Mouse (Mus musculus) right cerebral cortex, postnatal 4 days (tissue): Measurements from ENCODE around the gene Vps26c.
"Not testable (repeated sequence)": the region's sequence is repeated elsewhere in the genome, so short reads cannot be mapped to it uniquely, and the experiment has no call there.

Experiments used
- DNase-seq: peaks from one replicate; pipeline ENCODE4 v3.0.0-alpha.2; 2022

The Vps26c gene

GRCm38 (mm10) chr16:94487341-94487740 lies 39.3 kb downstream of the Vps26c start:
- no peak for DNase-seq

GRCm38 (mm10) chr16:94484752-94485535 lies 41.7 kb downstream of the Vps26c start:
- DNase-seq, result no peak

- peak; percentile 46 for DNase-seq
These were observed 53.4 kb downstream of the Vps26c start for GRCm38 (mm10) chr16:94473086-94473822.

GRCm38 (mm10) chr16:94472515-94472951 lies 54.1 kb downstream of the Vps26c start:
- DNase-seq, result peak; percentile 68

GRCm38 (mm10) chr16:94468391-94468790 lies 58.2 kb downstream of the Vps26c start:
- DNase-seq, result no peak

- DNase-seq, result no peak
These were observed 59.1 kb downstream of the Vps26c start for GRCm38 (mm10) chr16:94467337-94468055.

GRCm38 (mm10) chr16:94466317-94466716 lies 60.3 kb downstream of the Vps26c start:
- not testable (repeated sequence) for DNase-seq

- DNase-seq, result no peak
These were observed 60.7 kb downstream of the Vps26c start for GRCm38 (mm10) chr16:94465900-94466299.

- no peak for DNase-seq
These were observed 62.6 kb downstream of the Vps26c start for GRCm38 (mm10) chr16:94464067-94464466.

GRCm38 (mm10) chr16:94454146-94454545 lies 72.5 kb downstream of the Vps26c start:
- no peak for DNase-seq

GRCm38 (mm10) chr16:94452768-94453167 lies 73.9 kb downstream of the Vps26c start:
- no peak for DNase-seq

GRCm38 (mm10) chr16:94451545-94452488 lies 74.8 kb downstream of the Vps26c start:
- DNase-seq, result no peak

- no peak for DNase-seq
These were observed 77.0 kb downstream of the Vps26c start for GRCm38 (mm10) chr16:94449632-94450031.

- DNase-seq, result no peak
These were observed 77.5 kb downstream of the Vps26c start for GRCm38 (mm10) chr16:94449151-94449550.
